In genomic region chr19:58244148-58244547, GRCm38 (mm10) we compare ENCODE assay signal across 13 mouse cellular contexts.
DNase-seq lines count a peak whose midpoint lies in the region; ATAC-seq lines count a peak whose summit lies in the region.
"Had no signal": no experiment of that assay in that cellular context is flagged by ENCODE, and none has a peak within 500 bp of the region (broad histone marks: within the 10 kb centered on the region; RNA-seq: fewer than 3 reads in every experiment).

No protein-coding gene starts in this region.

- no peak overlapping the region for H3K4me3 ChIP-seq in heart, embryonic 14.5 days (ENCODE audit: control insufficient read depth in 1 of 2, insufficient read depth in 1 of 2, low read depth in 1 of 2, low read length in 2 of 2)
- H3K4me3 ChIP-seq in midbrain, embryonic 14.5 days (replicated peaks; ENCODE audit: low read depth, low read length), result no peak overlapping the region
- no peak overlapping the region for H3K4me3 ChIP-seq in midbrain, embryonic 11.5 days (ENCODE audit: low read depth, low read length)
- H3K4me3 ChIP-seq in limb, embryonic 10.5 days, result peak overlapping the region; percentile 24; the same call in 1 of the 2 replicates
- no peak overlapping the region for H3K4me3 ChIP-seq in stomach, embryonic 16.5 days (replicated peaks; ENCODE audit: low read length)

- peak overlapping the region; percentile 8; the same call in 1 of the 2 replicates for H3K4me2 ChIP-seq in heart, embryonic 14.5 days (ENCODE audit: low read length)
- no peak overlapping the region for H3K4me2 ChIP-seq in midbrain, embryonic 14.5 days (ENCODE audit: low read length)
- H3K4me2 ChIP-seq in midbrain, embryonic 11.5 days, result no peak overlapping the region
- no peak overlapping the region for H3K4me2 ChIP-seq in stomach, embryonic 16.5 days (ENCODE audit: low read depth, low read length)

- H3K9ac ChIP-seq in heart, embryonic 14.5 days (ENCODE audit: low read length), result no peak overlapping the region; the same call in 1 of the 2 replicates
- H3K9ac ChIP-seq in midbrain, embryonic 14.5 days (replicated peaks; ENCODE audit: low read length), result no peak overlapping the region
- H3K9ac ChIP-seq in midbrain, embryonic 11.5 days (ENCODE audit: low read length), result no peak overlapping the region
- H3K9ac ChIP-seq in stomach, embryonic 16.5 days (ENCODE audit: low read length), result no peak overlapping the region

- no peak for ATAC-seq in heart, embryonic 14.5 days (ENCODE audit: insufficient number of reproducible peaks, insufficient read depth, low FRiP score, low read depth)
- ATAC-seq in midbrain, embryonic 14.5 days (ENCODE audit: low FRiP score, low TSS enrichment), result no peak
- ATAC-seq in midbrain, embryonic 11.5 days (ENCODE audit: low FRiP score), result no peak
- ATAC-seq in stomach, embryonic 16.5 days (ENCODE audit: insufficient read depth, low FRiP score), result 0 out of 2 replicates have a peak, but pooled peaks have one; percentile 31

- WGBS in heart, embryonic 14.5 days, result 66% methylated on average over 4 of the region's 4 CpGs
- 72% methylated on average over 4 of the region's 4 CpGs for WGBS in midbrain, embryonic 14.5 days
- 75% methylated on average over 4 of the region's 4 CpGs for WGBS in midbrain, embryonic 11.5 days
- WGBS in limb, embryonic 10.5 days, result 31% methylated on average over 4 of the region's 4 CpGs
- 50% methylated on average over 4 of the region's 4 CpGs for WGBS in stomach, embryonic 16.5 days

- intact Hi-C loops in heart, postnatal 14 days (cut with DNase I), result no loop called here
- intact Hi-C loops in left cerebral cortex, postnatal 25 days (cut with DNase I), result no loop called here

- no peak overlapping the region for H3K27ac ChIP-seq in heart, embryonic 14.5 days (replicated peaks in 1 of 2; ENCODE audit: control insufficient read depth in 1 of 2, insufficient read depth in 1 of 2, low read depth in 2 of 2, low read length in 2 of 2)
- 0 out of 2 replicates have a peak overlapping the region, but pooled peaks have one; percentile 2 for H3K27ac ChIP-seq in midbrain, embryonic 14.5 days (replicated peaks; ENCODE audit: low read depth, low read length)
- H3K27ac ChIP-seq in midbrain, embryonic 11.5 days (ENCODE audit: low read depth, low read length), result no peak overlapping the region
- peak overlapping the region; percentile 65 for H3K27ac ChIP-seq in limb, embryonic 10.5 days
- peak overlapping the region; percentile 51; the same call in 1 of the 2 replicates for H3K27ac ChIP-seq in stomach, embryonic 16.5 days (ENCODE audit: low read length)

- H3K9me3 ChIP-seq in heart, embryonic 14.5 days (ENCODE audit: control insufficient read depth, low read length), result no peaks in the 10 kb centered on the region
- no peaks in the 10 kb centered on the region for H3K9me3 ChIP-seq in midbrain, embryonic 14.5 days (ENCODE audit: control insufficient read depth, low read length)
- no peaks in the 10 kb centered on the region for H3K9me3 ChIP-seq in midbrain, embryonic 11.5 days (ENCODE audit: control insufficient read depth, low read length)
- H3K9me3 ChIP-seq in limb, embryonic 10.5 days (replicated peaks), result no peaks in the 10 kb centered on the region
- H3K9me3 ChIP-seq in stomach, embryonic 16.5 days (replicated peaks; ENCODE audit: control insufficient read depth, low read length), result no peaks in the 10 kb centered on the region

- H3K4me1 ChIP-seq in heart, embryonic 14.5 days (ENCODE audit: control insufficient read depth in 2 of 2, insufficient read depth in 2 of 2, low read length in 2 of 2), result peaks cover 10 to 19% of the 10 kb centered on the region in 2 experiments
- peaks cover 10% of the 10 kb centered on the region for H3K4me1 ChIP-seq in midbrain, embryonic 14.5 days (ENCODE audit: control insufficient read depth, insufficient read depth, low read length)
- peaks cover 3% of the 10 kb centered on the region; the same call in 1 of the 2 replicates for H3K4me1 ChIP-seq in midbrain, embryonic 11.5 days (ENCODE audit: control insufficient read depth, insufficient read depth, low read length)
- H3K4me1 ChIP-seq in limb, embryonic 10.5 days, result peaks cover 54% of the 10 kb centered on the region
- H3K4me1 ChIP-seq in stomach, embryonic 16.5 days (ENCODE audit: control insufficient read depth, insufficient read depth, low read length), result peaks cover 7% of the 10 kb centered on the region

- no peak for DNase-seq in heart, postnatal 14 days
- DNase-seq in midbrain, embryonic 14.5 days, result no peak
- no peak for DNase-seq in midbrain, embryonic 11.5 days (ENCODE audit: low spot score, missing footprints)
- DNase-seq in limb, embryonic 10.5 days (ENCODE audit: low spot score), result peak; percentile 51
- DNase-seq in frontal cortex, postnatal 14 days (ENCODE audit: low spot score in 2 of 2), result no peak
- DNase-seq in left cerebral cortex, postnatal 25 days (ENCODE audit: low spot score in 2 of 2), result no peak
- DNase-seq: cerebellum, postnatal 36 days; gastrocnemius, postnatal 25 days; left cerebral cortex, postnatal 4 days; lung, postnatal 4 days; right cerebral cortex, postnatal 25 days had no signal

- peaks cover 12% of the 10 kb centered on the region for H3K27me3 ChIP-seq in heart, embryonic 14.5 days (ENCODE audit: control insufficient read depth, insufficient read depth, low read length)
- no peaks in the 10 kb centered on the region for H3K27me3 ChIP-seq in midbrain, embryonic 14.5 days (ENCODE audit: control insufficient read depth, insufficient read depth, low read length)
- H3K27me3 ChIP-seq in midbrain, embryonic 11.5 days (ENCODE audit: control insufficient read depth, insufficient read depth, low read length), result no peaks in the 10 kb centered on the region
- peaks cover 16% of the 10 kb centered on the region; the same call in 1 of the 2 replicates for H3K27me3 ChIP-seq in limb, embryonic 10.5 days (ENCODE audit: low read depth, poor library complexity, severe bottlenecking)
- H3K27me3 ChIP-seq in stomach, embryonic 16.5 days (ENCODE audit: control insufficient read depth, insufficient read depth, low read length), result no peaks in the 10 kb centered on the region

- no peaks in the 10 kb centered on the region for H3K36me3 ChIP-seq in heart, embryonic 14.5 days (ENCODE audit: control insufficient read depth, insufficient read depth, low read length)
- H3K36me3 ChIP-seq in midbrain, embryonic 14.5 days (ENCODE audit: control insufficient read depth, insufficient read depth, low read length), result no peaks in the 10 kb centered on the region
- H3K36me3 ChIP-seq in midbrain, embryonic 11.5 days (ENCODE audit: control insufficient read depth, insufficient read depth, low read length), result no peaks in the 10 kb centered on the region
- H3K36me3 ChIP-seq in limb, embryonic 10.5 days, result no peaks in the 10 kb centered on the region
- H3K36me3 ChIP-seq in stomach, embryonic 16.5 days (ENCODE audit: control insufficient read depth, insufficient read depth, low read length), result no peaks in the 10 kb centered on the region

Comparison
In these comparisons a context has a peak if more than half of its experiments do, and no peak if none do; other contexts are left out.
1. H3K27ac ChIP-seq: peak in midbrain, embryonic 14.5 days (single experiment), limb, embryonic 10.5 days (single experiment) and stomach, embryonic 16.5 days (single experiment); none in heart, embryonic 14.5 days (0 of 2) and midbrain, embryonic 11.5 days (single experiment).